Mouse (Mus musculus): ENCODE data around the gene Arf1. TPM values are rescaled to one million over a fixed set of nuclear protein-coding genes. Genes with fewer than 3 reads are reported as not detected.
A peak's percentile ranks its signal among the peaks of the same experiment; 100 is the strongest.

Gene Arf1
- total RNA-seq, 2 experiments from 2014 or later: 521 to 565 TPM

DNA sequence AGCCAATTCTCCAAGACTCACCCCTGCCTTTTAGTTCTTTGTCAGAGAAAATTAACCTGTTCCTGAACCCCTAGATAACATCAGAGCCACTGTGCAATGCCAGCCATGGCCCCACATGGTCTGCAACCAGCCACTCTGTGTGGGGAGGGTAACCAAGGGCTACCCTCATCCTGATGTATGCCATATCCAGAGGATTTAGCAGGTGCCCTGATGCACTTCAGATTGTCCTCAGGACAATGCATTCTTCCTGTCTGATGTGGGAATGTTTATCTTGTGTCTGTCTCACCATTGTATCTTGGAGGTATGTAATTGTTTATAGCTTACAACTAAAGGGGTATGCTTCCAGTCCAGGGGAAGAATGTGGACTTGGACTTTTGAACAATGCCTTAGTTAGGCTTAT is 31.8 kb downstream of the Arf1 start:
- DNase-seq (ENCODE audit: extremely low spot score in 1 of 2, low spot score in 1 of 2): no peak

DNA sequence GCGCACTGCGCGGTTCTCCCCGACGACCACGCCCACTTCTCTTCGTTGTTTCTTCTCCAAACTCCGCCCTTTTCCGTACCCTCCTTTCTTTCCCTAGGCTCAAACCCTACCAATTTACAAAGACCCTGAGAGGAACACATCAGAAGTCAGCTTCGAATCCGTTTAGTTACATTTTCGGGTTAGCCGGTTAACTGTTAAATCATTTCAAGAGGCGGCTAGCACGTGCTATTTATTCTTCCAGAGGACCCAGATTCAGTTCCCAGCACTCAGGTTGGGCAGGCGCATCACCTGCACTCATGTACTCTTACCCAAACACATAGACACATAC is 36.0 kb downstream of the Arf1 start, which contains the start of gene Guk1:
TSS of gene Guk1 (minus strand) at position 154 of the 328 bp plus-strand sequence.
- no peak for DNase-seq (ENCODE audit: extremely low spot score in 1 of 2, low spot score in 1 of 2)

DNA sequence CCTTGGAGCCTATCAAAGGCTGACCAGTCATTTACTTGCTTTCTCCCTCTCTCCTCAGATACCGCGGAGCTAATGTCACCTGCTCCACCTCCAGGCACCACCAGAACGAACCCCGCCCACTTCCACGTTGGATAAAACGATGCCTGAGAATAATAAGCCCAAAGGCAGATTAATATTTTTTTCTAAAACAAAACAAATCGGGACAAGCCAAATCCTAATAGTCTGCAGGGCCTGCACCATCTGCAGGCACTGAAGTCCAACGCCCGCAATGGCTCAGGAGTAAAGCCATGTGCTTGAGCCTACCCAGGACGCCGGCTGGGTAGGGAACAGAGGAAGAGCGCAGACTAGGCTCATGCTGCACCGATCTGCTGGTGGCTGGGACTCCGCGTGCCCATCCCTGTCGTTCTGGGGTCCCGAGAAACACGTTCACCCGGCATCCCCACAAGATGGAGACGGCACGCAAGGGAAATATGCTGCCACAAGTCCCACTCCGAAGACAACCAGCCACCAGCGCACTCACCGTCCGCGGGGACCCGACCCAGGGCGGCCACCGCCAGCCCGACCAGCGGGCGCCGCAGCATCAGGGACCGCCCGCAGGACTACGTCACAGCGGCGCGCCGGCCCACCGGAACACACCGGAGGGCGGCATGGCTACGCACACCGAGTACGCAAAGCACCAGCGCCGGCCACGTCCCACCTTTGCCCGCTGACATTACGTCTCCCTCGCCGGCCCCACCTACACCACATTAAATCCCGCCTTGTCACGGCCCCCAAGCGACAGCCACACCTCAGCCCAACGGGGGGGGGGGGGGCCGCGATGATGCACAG is 36.6 kb downstream of the Arf1 start:
- peak; percentile 79 to 89 for DNase-seq (ENCODE audit: extremely low spot score in 1 of 2, low spot score in 1 of 2)

DNA sequence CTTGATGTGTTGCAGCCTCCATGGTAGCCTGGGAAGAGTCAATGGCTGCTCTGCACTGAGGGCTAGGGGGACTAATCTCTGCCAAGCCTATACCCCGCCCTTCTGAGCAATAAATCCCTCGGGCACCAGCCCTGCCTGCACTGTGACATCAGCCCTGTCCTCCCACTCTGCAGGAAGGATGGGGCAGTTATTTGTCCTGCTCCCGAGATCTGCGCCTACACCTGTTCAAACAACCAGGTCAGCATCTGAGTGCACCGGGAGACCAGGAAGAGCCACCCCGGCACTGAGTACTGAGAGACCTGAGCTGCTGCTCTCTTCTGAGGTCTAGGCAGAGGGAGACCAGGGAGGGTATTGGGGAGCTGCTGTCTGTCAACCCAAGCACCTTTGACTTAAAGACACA is 40.4 kb downstream of the Arf1 start:
- no peak for DNase-seq (ENCODE audit: extremely low spot score in 1 of 2, low spot score in 1 of 2)

DNA sequence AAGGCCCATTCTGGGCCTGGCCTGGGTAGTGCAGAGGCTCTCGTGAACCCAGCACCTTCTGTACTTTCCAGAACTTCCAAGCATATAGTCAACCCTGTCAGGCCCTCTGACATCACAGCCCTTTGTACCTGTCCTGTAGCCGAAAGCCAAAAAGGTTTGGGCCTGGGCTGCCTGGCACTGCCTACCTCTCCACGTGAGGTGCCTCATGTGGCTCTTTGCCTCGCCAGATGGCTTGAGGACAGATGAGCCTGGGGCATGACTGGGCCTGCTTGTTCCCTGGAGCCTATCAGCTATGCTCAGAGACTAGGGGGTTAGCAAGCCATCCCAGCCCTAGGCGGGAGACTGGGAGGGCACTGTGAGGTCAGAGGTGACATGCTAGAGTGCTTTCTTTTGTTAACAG is 42.6 kb downstream of the Arf1 start:
- no peak for DNase-seq (ENCODE audit: extremely low spot score in 1 of 2, low spot score in 1 of 2)

DNA sequence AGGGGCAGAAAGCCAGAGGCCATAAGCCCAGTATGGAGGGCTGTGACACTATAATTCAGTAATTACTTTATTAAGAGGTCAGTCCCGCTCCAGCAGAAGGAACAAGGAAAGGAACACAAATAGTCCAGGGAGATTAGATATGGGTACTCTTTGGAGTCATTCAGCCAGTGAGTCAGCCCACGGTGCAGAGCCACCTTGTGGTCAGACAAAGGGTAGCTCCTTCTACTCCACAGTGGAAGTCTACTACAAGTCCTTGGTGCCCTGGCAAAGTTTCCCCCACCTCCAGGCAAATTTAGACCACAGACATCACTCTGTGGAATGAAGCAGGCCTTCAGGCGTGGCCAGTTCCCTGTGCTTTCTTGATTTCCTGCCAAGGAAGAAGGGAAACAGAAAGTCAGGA is 44.2 kb downstream of the Arf1 start:
- DNase-seq (ENCODE audit: extremely low spot score in 1 of 2, low spot score in 1 of 2): peak in 1 of 2 experiments; percentile 51

DNA sequence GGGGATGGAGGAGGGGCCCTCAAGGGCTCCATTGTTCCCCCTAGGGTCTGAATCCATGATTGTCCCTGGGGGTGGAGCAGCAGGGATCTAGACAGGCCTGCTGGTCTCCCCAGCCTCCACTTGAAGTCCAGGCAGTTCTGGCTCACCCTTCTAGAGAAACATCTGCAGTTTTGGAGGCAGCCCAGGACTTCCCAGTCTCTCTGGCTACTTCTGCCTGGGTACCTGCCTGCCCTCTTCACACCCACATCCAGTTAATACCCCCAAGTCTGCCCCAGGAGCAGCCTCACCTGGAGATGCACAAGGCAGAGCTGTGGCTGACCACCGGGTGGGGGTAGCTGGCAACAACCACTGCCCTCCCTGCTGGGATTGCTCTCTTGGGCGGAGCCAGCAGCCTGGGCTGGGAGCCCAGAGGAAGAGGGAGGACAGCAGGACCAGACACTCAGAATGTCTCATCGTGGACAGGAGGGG is 45.2 kb downstream of the Arf1 start, which contains the start of gene Gjc2:
TSS of gene Gjc2 (minus strand) at position 350 of the 468 bp plus-strand sequence.
- no peak for DNase-seq (ENCODE audit: extremely low spot score in 1 of 2, low spot score in 1 of 2)

DNA sequence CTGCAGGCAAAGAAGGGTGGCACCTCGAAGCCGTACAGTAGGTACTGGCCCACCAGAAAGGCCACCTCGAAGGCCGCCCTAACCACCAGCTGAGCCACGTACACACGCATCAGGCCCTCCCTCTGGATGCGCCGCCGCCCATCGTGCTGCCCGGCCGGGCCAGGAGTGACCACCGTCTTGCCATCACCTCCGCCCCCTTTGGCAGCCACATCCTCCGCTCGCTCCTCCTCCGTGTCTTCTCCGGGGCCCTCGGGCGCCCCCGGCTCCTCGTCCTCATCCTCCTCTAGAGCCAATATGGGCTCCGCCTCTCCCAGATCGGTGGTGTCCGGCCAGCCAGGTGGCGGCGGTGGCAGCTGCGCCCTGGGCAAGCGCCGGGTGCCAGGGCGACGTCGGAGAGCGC is 51.1 kb downstream of the Arf1 start:
- no peak for DNase-seq (ENCODE audit: extremely low spot score in 1 of 2, low spot score in 1 of 2)

DNA sequence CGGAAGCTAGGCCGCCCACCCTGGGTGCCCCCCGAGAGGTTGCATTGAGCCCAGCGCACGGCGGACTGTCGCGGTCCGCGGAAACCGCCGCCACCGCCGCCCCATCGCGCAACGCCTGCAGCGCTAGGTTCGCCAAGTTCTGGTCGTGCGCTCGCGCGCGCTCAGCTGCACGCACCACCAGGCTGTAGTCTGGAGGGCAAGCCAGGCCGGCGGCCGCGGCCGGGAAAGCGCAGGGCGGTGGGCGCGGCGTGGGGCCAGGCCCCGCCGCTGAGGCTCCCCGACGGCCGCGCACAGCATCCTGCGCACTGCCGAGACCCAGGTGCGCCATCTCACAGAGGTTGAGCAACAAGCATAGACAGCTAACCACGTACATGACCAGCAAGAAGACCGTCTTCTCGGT is 51.6 kb downstream of the Arf1 start:
- DNase-seq (ENCODE audit: extremely low spot score in 1 of 2, low spot score in 1 of 2): no peak

DNA sequence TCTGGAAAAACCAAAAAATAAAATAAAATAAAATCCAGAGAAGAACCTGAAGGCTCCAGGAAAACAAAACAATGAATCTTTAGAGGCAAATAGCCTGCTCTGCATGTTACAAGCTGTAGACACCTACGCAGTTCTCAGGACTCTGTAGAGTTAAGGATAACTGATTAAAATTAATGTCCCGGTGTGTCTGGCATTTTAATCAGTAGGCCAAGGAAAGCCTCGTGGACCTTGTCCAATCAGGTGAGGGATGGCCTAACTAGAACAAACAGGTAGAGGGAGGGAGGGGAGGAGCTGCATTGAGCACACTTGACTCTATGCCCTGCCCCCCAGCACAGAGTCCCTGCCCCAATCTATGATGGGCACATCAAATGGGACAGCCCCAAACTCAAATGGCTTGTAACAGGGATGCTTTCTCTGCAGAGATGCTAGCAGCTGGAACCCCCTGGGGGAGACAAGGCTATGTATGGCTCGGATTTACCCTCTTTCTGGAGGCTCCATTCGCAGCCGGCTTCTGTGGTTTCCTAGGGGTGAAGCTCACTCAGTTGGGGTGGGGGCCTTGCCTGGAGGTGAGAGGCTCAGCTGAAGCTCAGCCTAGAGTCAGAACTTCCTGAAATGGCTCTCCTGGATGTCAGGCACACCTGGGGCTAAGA is 53.8 kb downstream of the Arf1 start:
- no peak for DNase-seq (ENCODE audit: extremely low spot score in 1 of 2, low spot score in 1 of 2)

DNA sequence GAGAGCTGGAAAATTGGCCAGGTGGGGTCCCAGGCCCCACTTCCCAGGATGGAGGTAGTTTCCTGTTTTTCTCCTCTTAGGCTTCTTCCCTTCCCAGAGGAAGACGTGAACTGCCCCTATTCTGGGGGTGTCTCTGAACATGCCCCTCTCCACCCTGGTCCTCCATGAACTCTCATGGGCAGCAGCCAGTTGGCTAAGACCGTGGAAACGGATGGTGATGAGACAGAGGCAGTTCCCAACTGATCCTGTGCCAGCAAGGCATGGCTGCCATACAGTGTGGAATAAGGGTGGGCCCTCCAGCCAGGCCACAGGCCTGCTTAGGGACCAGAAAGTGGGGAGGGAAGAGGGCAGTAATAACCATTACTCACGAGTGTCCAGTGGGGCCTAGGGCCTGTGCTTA is 57.5 kb downstream of the Arf1 start:
- DNase-seq (ENCODE audit: extremely low spot score in 1 of 2, low spot score in 1 of 2): no peak

DNA sequence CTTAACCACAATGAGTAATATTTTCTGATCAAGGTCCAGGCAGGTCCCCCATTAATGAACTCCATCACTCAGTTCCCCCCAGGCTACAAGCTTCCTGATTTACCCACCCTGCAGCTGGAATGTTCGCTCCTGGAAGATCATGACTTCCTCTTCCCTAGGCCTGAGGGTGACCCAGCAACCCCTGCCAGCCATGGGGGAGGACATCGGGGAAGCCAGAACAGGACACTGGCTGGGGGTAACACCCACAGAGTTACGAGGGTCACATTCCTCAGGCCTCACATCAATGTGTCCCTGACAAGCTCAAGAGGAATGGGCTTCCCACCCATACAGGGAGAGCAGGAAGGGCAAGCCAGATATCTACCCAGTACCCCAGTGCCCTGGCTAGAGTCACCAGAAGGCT is 58.3 kb downstream of the Arf1 start:
- DNase-seq (ENCODE audit: extremely low spot score in 1 of 2, low spot score in 1 of 2): no peak

DNA sequence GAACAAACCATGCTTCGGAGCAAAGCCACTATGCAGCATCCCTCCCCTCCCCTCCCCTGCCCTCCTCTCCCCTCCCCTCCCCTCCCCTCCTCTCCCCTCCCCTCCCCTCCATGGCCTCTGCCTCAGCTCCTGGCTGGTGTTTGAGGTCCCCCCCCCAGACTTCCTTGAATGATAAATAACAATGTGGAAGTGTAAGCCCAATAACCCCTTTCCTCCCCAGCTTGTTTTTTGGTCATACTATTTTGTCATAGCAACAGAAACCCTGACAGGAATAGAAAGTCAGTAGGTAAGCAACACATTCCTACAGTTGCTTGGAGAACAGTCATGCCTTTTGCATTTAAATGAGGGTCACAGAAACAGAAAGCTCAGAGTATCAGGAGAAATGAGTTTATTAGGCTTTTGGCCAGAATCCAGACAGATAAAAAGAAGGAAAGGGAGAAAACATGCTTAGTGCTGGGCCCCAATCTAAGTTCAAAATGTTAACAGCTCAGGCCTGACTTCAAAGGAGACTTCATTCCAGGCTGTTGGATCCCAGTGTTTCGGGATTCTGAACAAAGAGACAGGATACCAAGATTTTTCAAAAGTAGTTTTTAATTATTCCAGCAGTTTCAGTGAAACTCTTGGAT is 62.3 kb downstream of the Arf1 start:
- no peak for DNase-seq (ENCODE audit: extremely low spot score in 1 of 2, low spot score in 1 of 2)

DNA sequence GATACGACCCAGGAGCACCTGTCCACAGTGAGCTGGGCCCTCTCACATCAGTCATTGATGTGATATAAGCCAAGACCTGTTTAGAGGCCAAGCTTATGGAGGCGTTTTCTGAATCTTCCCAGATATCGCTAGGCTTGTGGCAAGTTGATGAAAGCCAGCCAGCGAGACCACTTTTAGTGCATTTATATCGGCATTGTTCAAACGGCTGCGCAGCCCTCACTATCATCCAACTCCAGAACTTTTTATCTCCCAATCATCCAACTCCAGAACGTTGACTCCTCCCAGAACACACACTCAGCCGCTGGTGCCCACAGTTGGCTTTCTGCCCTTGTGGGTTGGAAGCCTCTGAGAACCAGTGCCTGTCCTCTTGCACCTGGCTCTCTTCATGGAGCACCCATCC is 63.7 kb downstream of the Arf1 start:
- no peak for DNase-seq (ENCODE audit: extremely low spot score in 1 of 2, low spot score in 1 of 2)

DNA sequence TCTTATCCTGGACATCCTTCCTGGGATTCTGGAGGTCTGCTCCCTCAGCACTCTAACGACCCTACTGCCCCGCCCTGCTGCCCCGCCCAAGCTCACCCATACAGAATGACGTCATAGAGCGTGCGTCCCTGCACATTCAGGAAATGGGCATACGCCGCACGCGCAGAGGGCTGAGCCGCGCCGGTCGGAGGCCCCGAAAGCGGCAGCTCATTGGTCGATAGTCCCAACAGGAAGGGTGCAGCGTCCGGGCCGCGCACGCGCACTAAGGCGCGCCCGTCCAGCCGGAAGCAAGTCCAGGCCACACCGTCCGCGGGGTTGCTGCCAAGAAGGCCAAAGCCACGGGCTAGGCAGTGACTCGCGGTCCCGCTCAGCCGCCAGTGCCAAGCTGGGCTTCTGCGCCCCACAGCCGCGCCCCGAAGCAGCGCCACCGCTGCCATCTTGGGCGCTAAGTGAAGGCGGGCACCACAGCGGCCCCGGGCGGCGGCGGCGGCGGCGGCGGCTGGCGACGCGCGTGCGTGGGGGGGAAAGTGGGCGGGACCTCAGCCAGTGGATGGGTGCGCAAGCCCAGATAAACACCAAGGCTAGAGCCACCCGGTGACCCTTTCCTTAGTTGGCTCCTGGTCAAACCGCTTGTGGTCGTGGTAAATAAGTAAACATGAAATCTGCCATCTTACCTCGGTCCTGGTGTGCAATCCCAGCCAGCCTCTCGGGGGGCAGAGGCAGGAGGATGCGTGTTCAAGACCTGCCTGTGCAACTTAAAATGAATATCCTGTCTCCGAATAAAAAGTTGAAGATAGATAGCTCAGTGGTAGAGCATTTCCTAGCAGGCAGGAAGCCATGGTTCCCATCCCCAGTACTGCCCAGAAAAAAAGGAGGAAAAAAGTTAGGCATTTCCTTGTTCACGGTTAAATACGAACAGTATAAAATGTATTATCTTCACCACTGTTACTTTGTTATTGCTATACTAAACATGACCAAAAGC is 64.5 kb downstream of the Arf1 start, which contains the start of gene Iba57:
TSS of gene Iba57 (minus strand) at position 485 of the 982 bp plus-strand sequence.
- DNase-seq (ENCODE audit: extremely low spot score in 1 of 2, low spot score in 1 of 2): peak; percentile 85 to 99

DNA sequence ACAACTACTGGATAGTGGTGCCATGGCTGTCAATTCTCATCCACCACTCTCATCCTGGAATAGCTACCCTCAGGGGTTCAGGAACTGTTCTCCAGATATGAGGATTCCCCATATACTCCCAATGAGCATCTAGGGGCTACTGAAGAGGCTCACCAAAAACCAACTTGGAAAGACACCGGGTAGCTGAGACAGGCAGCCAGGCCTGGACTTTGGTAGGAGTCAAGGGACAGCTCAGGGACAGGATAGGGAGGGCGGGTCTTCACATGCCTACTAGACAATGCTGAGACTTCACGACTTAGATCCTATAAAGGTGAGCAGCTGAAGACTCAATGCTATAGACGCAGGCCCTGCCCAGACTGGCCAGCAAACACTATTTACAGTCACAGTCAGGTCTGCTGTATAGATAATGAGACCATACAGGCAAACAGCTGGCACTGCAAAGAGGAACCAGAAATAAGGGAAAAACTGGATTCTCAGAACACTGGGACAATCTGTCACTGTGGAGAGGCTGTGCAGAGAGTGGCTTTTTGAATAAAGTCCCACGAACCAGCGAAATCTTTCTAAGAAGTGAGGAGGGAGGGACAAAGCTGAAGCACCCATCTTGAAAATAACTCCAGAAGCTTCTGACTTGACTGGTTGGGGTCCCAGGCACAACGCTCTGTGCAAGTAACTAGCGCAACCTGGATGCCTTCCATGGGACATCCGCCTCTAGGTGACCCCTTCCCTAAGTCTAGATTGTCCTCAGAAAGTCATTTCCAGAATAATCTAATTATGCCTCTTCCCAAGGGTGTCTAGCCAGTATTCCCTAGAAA is 65.4 kb downstream of the Arf1 start:
- no peak for DNase-seq (ENCODE audit: extremely low spot score in 1 of 2, low spot score in 1 of 2)

All from layer of hippocampus, postnatal 25 days (tissue).